Mouse (Mus musculus) megakaryocyte-erythroid progenitor cell, adult 5 weeks (primary cell): ENCODE data around the gene Spint4. TPM values are rescaled to one million over a fixed set of nuclear protein-coding genes. Genes with fewer than 3 reads are reported as not detected.

Experiments
- polyA plus RNA-seq: library from polyadenylated mRNA; stranded (reverse); fragments of >175 nt; gene quantifications from 2 replicates; pipeline ENCODE4 v1.2.3, GENCODE M21; 2012

Gene Spint4
- polyA plus RNA-seq = not detected in 2 replicates

DNA sequence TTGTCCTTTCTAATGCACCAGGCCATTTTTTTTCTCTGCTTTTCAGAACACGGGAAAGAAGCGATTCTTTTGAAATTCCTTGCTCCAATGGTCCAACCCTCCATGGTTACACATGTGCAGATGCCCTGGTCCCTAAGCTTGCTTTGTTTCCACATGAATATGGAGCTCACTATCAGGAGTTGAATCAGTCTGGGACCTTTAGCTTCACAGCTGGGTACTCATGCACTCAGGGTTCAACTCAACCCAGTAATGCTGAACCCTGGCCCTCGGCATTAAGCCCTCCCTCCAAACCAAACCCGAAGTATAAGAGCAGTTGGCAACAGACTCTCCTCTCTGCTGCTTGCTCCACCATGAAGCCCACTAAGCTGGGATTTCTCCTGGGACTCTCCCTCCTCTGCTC, at the start of gene Spint4:
Spint4 (plus strand) TSS at position 301 of the 400 bp plus-strand sequence.

DNA sequence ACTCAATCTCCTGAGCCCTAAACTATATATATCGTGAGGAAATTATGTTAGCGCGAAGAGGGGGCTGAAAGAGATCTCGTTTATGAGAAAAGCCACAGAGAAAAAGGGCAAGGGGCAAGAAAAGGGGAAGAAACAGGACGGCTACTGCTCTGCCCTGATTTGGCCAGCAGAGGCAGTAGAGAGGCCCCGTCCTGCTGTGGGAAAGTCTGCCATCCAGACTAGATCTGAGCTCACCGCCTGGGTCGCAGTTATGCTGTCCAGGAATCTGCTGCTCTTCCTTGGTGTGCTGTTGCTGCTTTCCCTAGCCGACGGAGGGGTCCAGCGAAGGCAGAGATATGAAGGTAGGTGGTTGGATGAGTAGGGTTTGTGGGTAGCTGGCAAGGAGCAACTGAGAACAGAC, 42.4 kb upstream of the Spint4 start, which contains the start of gene Wfdc10:
Wfdc10 (plus strand) TSS at position 189 of the 400 bp plus-strand sequence.

DNA sequence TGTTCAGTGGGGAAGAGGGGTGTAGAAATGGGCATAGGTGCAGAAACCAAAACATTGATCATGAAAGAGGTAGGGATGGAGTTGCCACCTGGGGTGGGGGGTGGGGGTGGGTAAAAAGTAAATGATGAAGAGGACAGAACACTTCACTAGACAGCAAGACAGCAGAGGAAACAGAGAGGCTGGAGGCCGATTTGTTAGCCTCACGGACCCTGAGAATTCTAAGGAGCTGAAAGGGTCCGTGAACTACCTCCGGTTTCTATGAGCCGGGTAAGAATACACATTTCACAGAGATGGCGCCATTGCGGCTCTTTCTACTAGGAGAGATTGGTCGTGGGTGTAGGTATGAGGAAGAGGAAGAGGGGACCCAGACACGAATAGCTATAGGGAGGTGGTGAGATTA, 41.8 kb upstream of the Spint4 start, which contains the start of gene Wfdc9:
Wfdc9 (minus strand) TSS at position 101 of the 400 bp plus-strand sequence.

DNA sequence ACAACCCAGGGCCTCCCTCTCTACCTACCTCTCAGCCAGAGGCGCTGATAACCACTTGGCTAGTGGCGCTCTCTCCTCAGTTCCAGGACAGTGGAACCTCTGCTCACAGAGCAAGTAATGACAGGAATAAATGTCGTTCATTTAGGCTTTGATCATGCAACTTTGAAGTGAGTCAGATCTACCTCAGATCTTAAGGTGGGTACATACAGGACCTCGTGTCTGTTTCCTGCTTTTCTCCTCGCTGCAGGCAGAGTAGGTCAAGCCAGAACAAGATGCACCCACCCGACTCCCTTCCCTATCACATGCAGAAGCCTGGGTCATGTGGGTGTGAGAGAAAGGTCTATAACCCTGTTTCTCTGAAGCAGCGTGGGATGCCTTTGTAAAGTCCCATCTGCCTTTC, 24.3 kb upstream of the Spint4 start, which contains the start of gene Wfdc11:
Wfdc11 (minus strand) TSS at position 101 of the 400 bp plus-strand sequence.

DNA sequence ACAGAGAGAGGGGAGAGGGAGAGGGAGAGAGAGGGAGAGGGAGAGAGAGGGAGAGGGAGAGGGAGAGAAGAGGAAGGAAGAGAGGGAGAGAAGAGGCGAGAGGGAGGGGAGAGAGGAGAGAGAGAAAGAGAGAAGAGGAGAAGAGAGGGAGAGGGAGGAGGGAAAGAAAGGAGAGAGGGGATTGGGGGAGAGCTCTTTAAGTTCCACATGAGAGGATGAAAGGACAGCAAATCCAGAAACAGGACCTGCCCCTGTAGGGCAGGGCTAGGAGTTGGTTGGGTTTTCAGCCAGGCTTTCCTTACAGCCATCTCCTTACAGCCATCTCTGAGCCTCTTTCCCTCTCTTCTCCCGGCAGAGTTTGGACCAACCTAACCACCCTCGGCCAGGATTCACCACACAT, 13.5 kb upstream of the Spint4 start, which contains the start of gene Wfdc13:
Wfdc13 (plus strand) TSS at position 301 of the 400 bp plus-strand sequence.

DNA sequence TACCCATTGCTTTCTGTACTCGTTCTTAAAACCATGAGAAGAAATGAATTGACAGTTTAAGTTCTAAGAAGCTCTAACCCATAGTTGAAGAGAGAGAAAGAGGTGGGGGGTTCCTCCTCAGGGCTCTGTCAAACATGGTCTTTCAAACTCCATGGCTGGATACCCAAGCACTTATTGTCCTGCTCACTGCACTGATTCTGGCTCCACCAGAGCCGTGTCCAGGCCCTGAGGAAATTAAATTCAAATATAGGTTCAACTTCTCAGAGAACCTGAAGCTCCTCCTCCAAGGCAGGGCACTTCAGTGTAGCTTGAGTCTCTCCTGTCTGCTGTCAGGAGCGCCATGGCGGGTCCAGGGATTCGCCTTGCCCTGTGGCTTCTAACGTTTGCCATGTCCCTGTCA, 16.7 kb downstream of the Spint4 start, which contains the start of gene Spint5:
Spint5 (plus strand) TSS at position 301 of the 400 bp plus-strand sequence.

DNA sequence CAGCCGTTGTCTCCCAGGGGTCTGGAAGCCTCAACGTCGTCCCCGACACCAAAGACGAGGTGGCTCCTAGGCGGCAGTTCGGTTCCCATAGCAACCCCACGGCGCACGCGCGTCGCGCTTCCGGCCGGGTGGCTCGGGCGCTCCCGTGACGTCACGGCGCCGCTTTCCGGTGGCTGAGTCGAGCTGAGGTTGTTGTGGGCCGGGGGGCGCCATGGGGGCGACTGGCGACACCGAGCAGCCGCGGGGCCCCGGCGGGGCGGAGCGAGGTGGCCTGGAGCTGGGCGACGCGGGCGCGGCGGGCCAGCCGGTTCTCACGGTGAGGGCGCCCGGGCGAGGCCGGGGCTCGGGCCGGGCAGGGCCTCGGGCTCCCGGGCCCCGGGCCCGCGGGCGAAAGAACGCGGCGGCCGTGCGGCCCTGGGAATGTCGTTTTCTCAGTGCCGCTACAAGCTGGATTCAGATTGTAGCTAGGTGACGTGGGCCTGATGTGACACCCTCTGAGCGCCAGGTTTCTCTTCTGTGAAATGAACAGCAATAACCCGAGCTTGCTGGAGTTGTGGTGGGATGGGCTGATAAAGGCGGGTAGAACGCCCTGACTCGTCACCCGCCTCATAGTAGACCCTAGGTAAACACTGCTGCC, 47.7 kb downstream of the Spint4 start, which contains the start of the genes Wfdc3 and Dnttip1:
Wfdc3 (minus strand) TSS at position 89 of the 637 bp plus-strand sequence.
Dnttip1 (plus strand) TSS at position 141 of the 637 bp plus-strand sequence.

Other genes with a start within 250 kb of the Spint4 start
- gene Sys1, start 241.5 kb upstream of the Spint4 start, polyA plus RNA-seq = 121 and 142 TPM in 2 replicates
- gene Gm20458, start 237.5 kb upstream of the Spint4 start, polyA plus RNA-seq = 1.2 and 2.3 TPM in 2 replicates
- gene Trp53tg5, start 224.8 kb upstream of the Spint4 start, polyA plus RNA-seq = not detected in 2 replicates
- gene Dbndd2, start 212.4 kb upstream of the Spint4 start, polyA plus RNA-seq = 0.61 and 1.8 TPM in 2 replicates
- gene Pigt, start 201.0 kb upstream of the Spint4 start, polyA plus RNA-seq = 231 and 267 TPM in 2 replicates
- 0.11 TPM in 1 of 2 replicates, not detected in the other for gene Wfdc2, start 136.1 kb upstream of the Spint4 start, polyA plus RNA-seq
- not detected in 2 replicates for gene Spint3, start 125.0 kb upstream of the Spint4 start, polyA plus RNA-seq
- gene Wfdc6a, start 113.1 kb upstream of the Spint4 start, polyA plus RNA-seq = not detected in 2 replicates
- not detected in 2 replicates for gene Eppin, start 104.9 kb upstream of the Spint4 start, polyA plus RNA-seq
- gene Wfdc6b, start 85.0 kb upstream of the Spint4 start, polyA plus RNA-seq = not detected in 2 replicates
- gene Wfdc8, start 84.9 kb upstream of the Spint4 start, polyA plus RNA-seq = not detected in 2 replicates
- 0.17 TPM in 1 of 2 replicates, not detected in the other for gene Wfdc16, start 59.7 kb upstream of the Spint4 start, polyA plus RNA-seq
- gene Wfdc10, start 42.5 kb upstream of the Spint4 start, polyA plus RNA-seq = not detected in 2 replicates
- gene Wfdc9, start 41.9 kb upstream of the Spint4 start, polyA plus RNA-seq = not detected in 2 replicates
- gene Wfdc11, start 24.4 kb upstream of the Spint4 start, polyA plus RNA-seq = not detected in 2 replicates
- not detected in 2 replicates for gene Wfdc13, start 13.4 kb upstream of the Spint4 start, polyA plus RNA-seq
- gene Spint5, start 16.8 kb downstream of the Spint4 start, polyA plus RNA-seq = not detected in 2 replicates
- not detected in 2 replicates for gene Wfdc3, start 47.4 kb downstream of the Spint4 start, polyA plus RNA-seq
- 90.1 and 113 TPM in 2 replicates for gene Dnttip1, start 47.5 kb downstream of the Spint4 start, polyA plus RNA-seq
- 64.0 and 94.6 TPM in 2 replicates for gene Ube2c, start 71.4 kb downstream of the Spint4 start, polyA plus RNA-seq
- not detected in 2 replicates for gene Tnnc2, start 81.5 kb downstream of the Spint4 start, polyA plus RNA-seq
- 5.4 and 5.6 TPM in 2 replicates for gene Snx21, start 87.3 kb downstream of the Spint4 start, polyA plus RNA-seq
- gene Acot8, start 106.4 kb downstream of the Spint4 start, polyA plus RNA-seq = 62.8 and 69.5 TPM in 2 replicates
- gene Zswim3, start 106.6 kb downstream of the Spint4 start, polyA plus RNA-seq = 0.36 and 0.44 TPM in 2 replicates
- 20.6 and 27.7 TPM in 2 replicates for gene Zswim1, start 124.2 kb downstream of the Spint4 start, polyA plus RNA-seq
- gene Spata25, start 130.0 kb downstream of the Spint4 start, polyA plus RNA-seq = 0.21 and 0.23 TPM in 2 replicates
- 364 and 538 TPM in 2 replicates for gene Ctsa, start 134.4 kb downstream of the Spint4 start, polyA plus RNA-seq
- gene Neurl2, start 135.0 kb downstream of the Spint4 start, polyA plus RNA-seq = 3.5 and 4.1 TPM in 2 replicates
- gene Pltp, start 159.2 kb downstream of the Spint4 start, polyA plus RNA-seq = 0.16 and 0.51 TPM in 2 replicates
- gene Pcif1, start 180.8 kb downstream of the Spint4 start, polyA plus RNA-seq = 144 and 161 TPM in 2 replicates
- gene Zfp335, start 213.3 kb downstream of the Spint4 start, polyA plus RNA-seq = 51.0 and 59.7 TPM in 2 replicates
- 6.3 and 27.6 TPM in 2 replicates for gene Mmp9, start 242.3 kb downstream of the Spint4 start, polyA plus RNA-seq